Mouse (Mus musculus): ENCODE data around the gene Abhd2. TPM values are rescaled to one million over a fixed set of nuclear protein-coding genes. Genes with fewer than 3 reads are reported as not detected.

The Abhd2 gene
- total RNA-seq, 2 experiments from 2014 or later = 93.4 to 101 TPM

Other genes with a start within 250 kb of the Abhd2 start
- 1 to 10 TPM; 5.6 to 5.7 TPM for gene Acan, start 219.7 kb upstream of the Abhd2 start, total RNA-seq (2021)
- 10 to 100 TPM in 1 of 2 experiments, 1 to 10 TPM in 1; 9.1 to 11.6 TPM for gene Hapln3, start 142.2 kb upstream of the Abhd2 start, total RNA-seq (2021)
- 100 to 1,000 TPM; 184 to 195 TPM for gene Mfge8, start 124.1 kb upstream of the Abhd2 start, total RNA-seq (2021)
- 10 to 100 TPM; 22.4 to 32.9 TPM for gene Rlbp1, start 113.8 kb downstream of the Abhd2 start, total RNA-seq (2021)
- 1 to 10 TPM; 1.0 to 1.9 TPM for gene Fanci, start 118.7 kb downstream of the Abhd2 start, total RNA-seq (2021)
- gene Polg, start 193.2 kb downstream of the Abhd2 start, total RNA-seq (2021) = 10 to 100 TPM; 83.3 to 96.9 TPM